Mouse (Mus musculus) hindbrain, embryonic 11.5 days (tissue): ENCODE measurements around the gene Abca5. TPM values are rescaled to one million over a fixed set of nuclear protein-coding genes. Genes with fewer than 3 reads are reported as not detected.

ENCODE experiments used
- ATAC-seq: fragments of 200-750 bp; cut with Nextera tagmentation; 2 replicates; pipeline ENCODE4 v1.8.0; 2017; ENCODE audit warnings: mild to moderate bottlenecking, moderate TSS enrichment, moderate library complexity; ENCODE audit not compliant: low FRiP score
- DNase-seq: peaks from one replicate; pipeline ENCODE4 v3.0.0-alpha.2; 2015; ENCODE audit warnings: low spot score
- H3K27ac ChIP-seq: fragments of 300-500 bp; sonication (generic); 2 replicates; pipeline ENCODE4 v1.5.1; 2014; ENCODE audit warnings: mild to moderate bottlenecking, low read depth, low read length
- H3K27me3 ChIP-seq: fragments of 300-500 bp; sonication (generic); 2 replicates; pipeline ENCODE4 v1.6.1; 2014; ENCODE audit warnings: mild to moderate bottlenecking, low read length, moderate library complexity, mixed read lengths; ENCODE audit not compliant: control insufficient read depth, insufficient read depth
- H3K36me3 ChIP-seq: fragments of 300-500 bp; sonication (generic); 2 replicates; pipeline ENCODE4 v1.6.1; 2014; ENCODE audit warnings: mild to moderate bottlenecking, low read length, moderate library complexity, mixed read lengths; ENCODE audit not compliant: control insufficient read depth, insufficient read depth
- H3K4me1 ChIP-seq: fragments of 300-500 bp; sonication (generic); replicated peaks from 2 replicates; pipeline ENCODE4 v1.6.1; 2014; ENCODE audit warnings: low read length, mixed read lengths; ENCODE audit not compliant: control insufficient read depth, insufficient read depth
- H3K4me2 ChIP-seq: fragments of 300-500 bp; sonication (generic); replicated peaks from 2 replicates; pipeline ENCODE4 v1.6.1; 2014; ENCODE audit warnings: mild to moderate bottlenecking, low read depth, low read length
- H3K4me3 ChIP-seq: fragments of 300-500 bp; sonication (generic); 2 replicates; pipeline ENCODE4 v1.5.1; 2014; ENCODE audit warnings: low read depth, low read length
- H3K9ac ChIP-seq: fragments of 300-500 bp; sonication (generic); 2 replicates; pipeline ENCODE4 v1.6.1; 2014; ENCODE audit warnings: low read depth, low read length
- H3K9me3 ChIP-seq: fragments of 300-500 bp; sonication (generic); 2 replicates; pipeline ENCODE4 v1.6.1; 2016; ENCODE audit warnings: low read length; ENCODE audit not compliant: control insufficient read depth
- WGBS: fragments of 180-500 bp; shearing (Covaris S2); extraction: QIAGEN DNeasy Blood & Tissue Kit; methylation state at CpG from one replicate; pipeline ENCODE4 v1.1.7; 2014; 5-methylcytosine and 5-hydroxymethylcytosine counted together
- polyA plus RNA-seq: library from polyadenylated mRNA; unstranded; fragments of >200 nt; fragmentation: Nextera tagmentation; extraction: Ambion mirVana; gene quantifications from 2 replicates; pipeline ENCODE4 v1.2.1, GENCODE M21; 2014

The Abca5 gene
- polyA plus RNA-seq, 1 experiment from 2014 or later: 6.5 TPM

DNA sequence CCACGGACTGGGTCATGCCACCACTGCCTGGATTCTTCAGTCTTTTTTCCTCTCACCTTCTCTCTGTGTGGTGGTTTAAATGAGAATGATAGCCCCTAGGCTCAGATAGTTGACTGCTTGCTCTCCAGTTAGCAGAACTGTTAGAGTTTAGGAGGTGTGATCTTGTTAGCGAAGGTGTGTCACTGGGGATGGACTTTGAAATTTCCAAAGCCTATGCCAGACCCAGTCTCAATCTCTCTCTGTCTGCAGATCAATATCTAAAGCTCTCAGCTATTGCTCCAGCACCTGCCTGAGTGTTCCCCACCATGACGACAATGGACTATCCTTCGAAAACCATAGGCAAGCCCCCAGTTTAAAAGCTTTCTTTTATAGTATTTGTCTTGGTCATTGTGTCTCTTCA, 80.5 kb downstream of the Abca5 start:
- H3K4me3 ChIP-seq: no peak overlapping the region
- WGBS: 98% methylated on average over 4 of the region's 4 CpGs
- DNase-seq: no peak
- no peaks in the 10 kb centered on the region for H3K27me3 ChIP-seq
- no peak for ATAC-seq
- H3K9me3 ChIP-seq: no peaks in the 10 kb centered on the region
- no peak overlapping the region for H3K4me2 ChIP-seq
- no peaks in the 10 kb centered on the region for H3K36me3 ChIP-seq
- H3K9ac ChIP-seq: no peak overlapping the region
- no peak overlapping the region for H3K27ac ChIP-seq
- H3K4me1 ChIP-seq: no peaks in the 10 kb centered on the region

DNA sequence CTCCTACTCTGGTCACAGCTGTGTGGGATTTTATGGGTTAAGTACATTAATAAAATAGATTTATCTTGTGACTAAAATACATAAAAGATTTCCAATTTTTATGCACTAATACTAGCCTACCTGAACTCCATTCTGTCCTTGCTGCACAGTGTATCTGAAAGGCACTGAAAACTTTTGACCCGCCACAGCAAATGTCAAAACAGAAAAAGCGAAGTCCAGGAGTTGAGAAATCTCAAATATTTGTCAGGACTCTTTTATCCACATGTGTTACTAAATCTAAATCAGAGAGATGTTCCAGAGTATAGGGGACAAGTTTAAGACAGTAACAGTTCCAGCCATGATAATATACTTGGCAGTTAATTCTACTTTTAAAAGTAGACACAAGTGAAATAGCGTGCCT, 85.3 kb downstream of the Abca5 start:
- Histone ChIP-seq H3K36me3 (no peaks in the 10 kb centered on the region), H3K4me3 (no peak overlapping the region), H3K9ac (no peak overlapping the region), H3K27ac (no peak overlapping the region), H3K4me2 (no peak overlapping the region), H3K4me1 (no peaks in the 10 kb centered on the region), H3K27me3 (no peaks in the 10 kb centered on the region), H3K9me3 (no peaks in the 10 kb centered on the region)
- ATAC-seq: no peak
- 70% methylated on average over 3 of the region's 3 CpGs for WGBS
- no peak for DNase-seq

DNA sequence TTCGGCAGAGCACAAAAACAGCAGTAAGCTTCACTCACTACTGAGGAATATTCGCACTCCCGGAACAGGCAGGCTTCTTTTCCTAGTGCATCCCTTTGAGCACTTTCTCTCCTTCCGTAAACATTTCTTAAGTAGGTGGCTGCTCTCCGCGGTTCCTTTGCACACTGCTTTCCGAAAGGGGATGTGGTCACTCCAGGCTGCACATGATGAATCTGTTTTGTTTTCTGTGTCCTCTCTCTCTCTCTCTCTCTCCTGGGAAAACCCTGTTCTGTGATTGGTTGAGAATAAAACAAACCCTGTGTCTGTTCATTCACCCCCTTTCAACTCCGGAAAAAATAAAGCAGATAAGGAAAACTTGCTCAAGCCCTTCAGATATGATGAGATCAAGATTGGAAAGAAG, 86.0 kb downstream of the Abca5 start, which contains the start of gene Abca6:
Gene Abca6 (minus strand): TSS at position 243 of the 400 bp plus-strand sequence.
- Histone ChIP-seq H3K36me3 (no peaks in the 10 kb centered on the region), H3K9ac (peak within 1 kb of the TSS; percentile 37; the same call in 1 of the 2 replicates), H3K27ac (no peak within 1 kb of the TSS), H3K4me2 (peak within 1 kb of the TSS; percentile 21; the same call in 1 of the 2 replicates), H3K9me3 (no peaks in the 10 kb centered on the region), H3K4me3 (peak within 1 kb of the TSS; percentile 13; the same call in 1 of the 2 replicates), H3K27me3 (no peaks in the 10 kb centered on the region), H3K4me1 (no peaks in the 10 kb centered on the region)
- DNase-seq (peak; percentile 23), ATAC-seq (no peak)
- 16% methylated on average over 8 of the region's 8 CpGs for WGBS

DNA sequence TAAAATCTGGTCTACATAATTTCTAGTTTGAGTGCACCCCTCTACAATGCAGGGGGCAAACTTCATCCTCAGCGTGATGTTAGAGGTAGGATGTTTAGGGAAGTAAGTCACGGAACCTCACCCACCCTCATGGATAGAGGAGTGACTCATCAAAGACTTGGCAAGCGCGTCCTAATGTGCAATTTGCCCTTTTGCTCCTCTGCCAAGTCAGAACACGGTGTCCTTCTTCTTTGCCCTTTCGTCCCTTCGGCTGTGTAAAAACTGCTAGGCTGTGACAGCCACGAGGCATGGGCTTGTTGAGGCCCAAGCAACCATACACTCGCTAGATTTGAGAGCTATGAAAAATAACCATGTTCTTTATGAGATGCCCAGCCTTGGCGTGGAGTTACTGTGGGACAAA, 92.8 kb downstream of the Abca5 start:
- H3K9me3 ChIP-seq: no peaks in the 10 kb centered on the region
- no peak for ATAC-seq
- no peaks in the 10 kb centered on the region for H3K4me1 ChIP-seq
- no peaks in the 10 kb centered on the region for H3K36me3 ChIP-seq
- no peak overlapping the region for H3K27ac ChIP-seq
- no peak for DNase-seq
- H3K9ac ChIP-seq: no peak overlapping the region
- H3K4me2 ChIP-seq: no peak overlapping the region
- 93% methylated on average over 10 of the region's 10 CpGs for WGBS
- no peaks in the 10 kb centered on the region for H3K27me3 ChIP-seq
- no peak overlapping the region for H3K4me3 ChIP-seq

DNA sequence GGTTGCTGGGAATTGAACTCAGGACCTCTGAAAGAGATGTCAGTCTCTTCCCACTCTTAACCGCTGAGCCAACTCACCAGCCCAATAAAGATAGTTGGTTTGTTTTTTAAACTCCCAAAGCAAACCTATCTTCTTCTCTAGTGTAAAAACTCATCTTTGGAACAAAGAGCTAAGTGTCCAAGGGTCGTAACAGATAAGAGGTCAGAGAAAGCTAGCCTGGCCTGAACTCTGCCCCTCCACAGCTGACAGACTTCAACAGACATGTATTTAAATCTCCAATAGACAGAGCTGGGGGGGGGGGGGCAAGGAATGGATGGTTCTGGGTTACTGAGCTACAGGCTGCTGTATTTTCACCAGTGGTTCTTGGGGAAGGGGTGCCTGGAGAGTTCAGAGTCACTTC, 100.0 kb downstream of the Abca5 start:
- DNase-seq: no peak
- Histone ChIP-seq H3K27me3 (no peaks in the 10 kb centered on the region), H3K4me2 (no peak overlapping the region), H3K9ac (no peak overlapping the region), H3K4me1 (no peaks in the 10 kb centered on the region), H3K4me3 (no peak overlapping the region), H3K27ac (no peak overlapping the region), H3K9me3 (no peaks in the 10 kb centered on the region), H3K36me3 (no peaks in the 10 kb centered on the region)
- ATAC-seq: no peak
- WGBS: 79% methylated on average over 2 of the region's 2 CpGs

DNA sequence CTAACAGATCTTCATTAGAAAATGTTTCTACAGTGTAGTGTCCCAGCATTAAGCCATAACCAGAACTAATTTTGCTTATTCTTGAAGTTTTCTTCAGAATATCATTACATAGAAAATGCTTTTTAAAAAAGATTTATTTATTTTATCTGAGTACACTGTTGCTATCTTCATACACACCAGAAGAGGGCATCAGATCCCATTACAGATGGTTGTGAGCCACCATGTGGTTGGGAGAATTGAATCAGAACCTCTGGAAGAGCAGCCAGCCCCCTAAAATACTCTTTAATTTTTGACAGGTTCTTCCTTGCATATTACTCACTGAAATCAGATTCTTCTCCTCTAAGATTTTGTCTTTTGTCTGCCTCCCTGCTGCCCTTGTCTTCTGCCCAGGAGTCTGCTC, 104.5 kb downstream of the Abca5 start:
- H3K9ac ChIP-seq: no peak overlapping the region
- H3K4me1 ChIP-seq: no peaks in the 10 kb centered on the region
- ATAC-seq (no peak), DNase-seq (no peak)
- H3K36me3 ChIP-seq: no peaks in the 10 kb centered on the region
- H3K9me3 ChIP-seq: no peaks in the 10 kb centered on the region
- H3K27me3 ChIP-seq: no peaks in the 10 kb centered on the region
- H3K4me2 ChIP-seq: no peak overlapping the region
- no peak overlapping the region for H3K4me3 ChIP-seq
- no peak overlapping the region for H3K27ac ChIP-seq

Other genes with a start within 250 kb of the Abca5 start
- gene Abca8a, start 241.7 kb downstream of the Abca5 start, polyA plus RNA-seq: 0.03 and 0.12 TPM in 2 replicates
- gene Abca9, start 169.5 kb downstream of the Abca5 start, polyA plus RNA-seq: 5.1 and 5.8 TPM in 2 replicates
- gene Abca6, start 85.9 kb downstream of the Abca5 start, polyA plus RNA-seq: 0.05 TPM in 1 of 2 replicates, not detected in the other
- 34.7 and 37.6 TPM in 2 replicates for gene Map2k6, start 61.4 kb upstream of the Abca5 start, polyA plus RNA-seq